Mouse (Mus musculus) naive thymus-derived CD4-positive, alpha-beta T cell, adult 2 months (primary cell): ENCODE measurements around the gene Atf3.

Experiments used
- DNase-seq: peaks from one replicate; pipeline ENCODE4 v3.0.0-alpha.2; 2011; ENCODE audit warnings: low read depth

Gene Atf3

GRCm38 (mm10) chr1:191226570-191226969 is 8.7 kb upstream of the Atf3 start:
- DNase-seq: no peak

- no peak for DNase-seq
Measured at GRCm38 (mm10) chr1:191225771-191226170, 7.9 kb upstream of the Atf3 start.

GRCm38 (mm10) chr1:191224981-191225703 is 7.3 kb upstream of the Atf3 start:
- DNase-seq: no peak

- peak; percentile 96 for DNase-seq
Measured at GRCm38 (mm10) chr1:191224302-191224980, 6.6 kb upstream of the Atf3 start.

- DNase-seq: no peak
Measured at GRCm38 (mm10) chr1:191223930-191224301, 6.1 kb upstream of the Atf3 start.

- no peak for DNase-seq
Measured at GRCm38 (mm10) chr1:191222031-191222430, 4.2 kb upstream of the Atf3 start.

- DNase-seq: no peak
Measured at GRCm38 (mm10) chr1:191220588-191220987, 2.7 kb upstream of the Atf3 start.

GRCm38 (mm10) chr1:191219748-191220147 is 1.9 kb upstream of the Atf3 start:
- DNase-seq: no peak

GRCm38 (mm10) chr1:191218583-191218982 is 744 bp upstream of the Atf3 start:
- no peak for DNase-seq

GRCm38 (mm10) chr1:191215776-191216661 is 1.8 kb downstream of the Atf3 start:
- no peak for DNase-seq

GRCm38 (mm10) chr1:191211096-191211495 is 6.7 kb downstream of the Atf3 start:
- no peak for DNase-seq

GRCm38 (mm10) chr1:191205791-191206190 is 12.0 kb downstream of the Atf3 start:
- no peak for DNase-seq

GRCm38 (mm10) chr1:191204876-191205275 is 13.0 kb downstream of the Atf3 start:
- DNase-seq: no peak

GRCm38 (mm10) chr1:191203496-191203895 is 14.3 kb downstream of the Atf3 start:
- DNase-seq: no peak

GRCm38 (mm10) chr1:191202208-191202952 is 15.5 kb downstream of the Atf3 start:
- no peak for DNase-seq

GRCm38 (mm10) chr1:191200816-191201602 is 16.8 kb downstream of the Atf3 start:
- no peak for DNase-seq

- DNase-seq: no peak
Measured at GRCm38 (mm10) chr1:191197916-191198315, 19.9 kb downstream of the Atf3 start.

- DNase-seq: no peak
Measured at GRCm38 (mm10) chr1:191196016-191196415, 21.8 kb downstream of the Atf3 start.

- peak; percentile 77 for DNase-seq
Measured at GRCm38 (mm10) chr1:191193657-191194424, 24.0 kb downstream of the Atf3 start.

GRCm38 (mm10) chr1:191192751-191193150 is 25.1 kb downstream of the Atf3 start:
- no peak for DNase-seq
